Mouse (Mus musculus) liver, embryonic 14.5 days (tissue): Measurements from ENCODE around the gene Hist2h3b.
A peak's percentile ranks its signal among the peaks of the same experiment; 100 is the strongest.
"Not testable (repeated sequence)": the region's sequence is repeated elsewhere in the genome, so short reads cannot be mapped to it uniquely, and the experiment has no call there.

Source experiments
- CTCF ChIP-seq: IDR thresholded peaks from 2 replicates; pipeline ENCODE4 v1.5.1; 2016; ENCODE audit warnings: antibody characterized with exemption, low read depth, control low read depth
- EP300 ChIP-seq: IDR thresholded peaks from 2 replicates; pipeline ENCODE4 v1.6.1; 2016; ENCODE audit warnings: antibody characterized with exemption, low read depth

GRCm38 (mm10) chr3:96245003-96245886 lies 23.2 kb upstream of the Hist2h3b start, which contains the start of gene Hist2h2aa1:
- TF ChIP-seq CTCF, result not testable (repeated sequence)
- peak; percentile 31 for TF ChIP-seq EP300
